8 mouse cellular contexts compared by ENCODE assay signal in genomic region chr6:30336912-30337311, GRCm38 (mm10). TPM values are rescaled to one million over a fixed set of nuclear protein-coding genes. Genes with fewer than 3 reads are reported as not detected.
A peak's percentile ranks its signal among the peaks of the same experiment; 100 is the strongest.
DNase-seq lines count a peak whose midpoint lies in the region; ATAC-seq and TF ChIP-seq lines count a peak whose summit lies in the region.

No protein-coding gene starts in this region.

- no peak; the same call in 1 of the 2 replicates for TF ChIP-seq CTCF in hindbrain, postnatal 0 days (IDR thresholded peaks at IDR 0.05; ENCODE audit: low read depth)

- WGBS in hindbrain, postnatal 0 days: 22% methylated on average over 5 of the region's 5 CpGs
- 52% methylated on average over 5 of the region's 5 CpGs for WGBS in hindbrain, embryonic 11.5 days
- 29% methylated on average over 5 of the region's 5 CpGs for WGBS in heart, embryonic 10.5 days
- WGBS in kidney, embryonic 16.5 days: 26% methylated on average over 5 of the region's 5 CpGs

- peak; percentile 14 for DNase-seq in hindbrain, postnatal 0 days (ENCODE audit: low spot score)
- DNase-seq in hindbrain, embryonic 11.5 days (ENCODE audit: low spot score): no peak
- DNase-seq in adrenal gland, adult 2 months: peak; percentile 67
- no peak for DNase-seq in heart, embryonic 10.5 days (ENCODE audit: low spot score)
- peak; percentile 93 for DNase-seq in lung, postnatal 10 days
- peak; percentile 71 to 72 for DNase-seq in spleen, postnatal 36 days (ENCODE audit: low spot score in 2 of 2)
- no peak for DNase-seq in cerebellum, adult 11 months

- no peak for ATAC-seq in hindbrain, postnatal 0 days
- no peak for ATAC-seq in hindbrain, embryonic 11.5 days (ENCODE audit: low FRiP score)
- ATAC-seq in kidney, embryonic 16.5 days (ENCODE audit: low FRiP score, low TSS enrichment): peak; percentile 80

- H3K27me3 ChIP-seq in hindbrain, postnatal 0 days (ENCODE audit: insufficient read depth, low read length): no peaks in the 10 kb centered on the region
- H3K27me3 ChIP-seq in hindbrain, embryonic 11.5 days (ENCODE audit: control insufficient read depth, insufficient read depth, low read length): no peaks in the 10 kb centered on the region
- no peaks in the 10 kb centered on the region for H3K27me3 ChIP-seq in heart, embryonic 10.5 days (ENCODE audit: insufficient read depth, poor library complexity, severe bottlenecking)
- no peaks in the 10 kb centered on the region for H3K27me3 ChIP-seq in kidney, embryonic 16.5 days (ENCODE audit: insufficient read depth, low read length)

- no peak overlapping the region for H3K9ac ChIP-seq in hindbrain, postnatal 0 days (replicated peaks; ENCODE audit: low read length)
- H3K9ac ChIP-seq in hindbrain, embryonic 11.5 days (ENCODE audit: low read depth, low read length): no peak overlapping the region
- no peak overlapping the region for H3K9ac ChIP-seq in kidney, embryonic 16.5 days (replicated peaks; ENCODE audit: low read length)

- no peak overlapping the region for H3K27ac ChIP-seq in hindbrain, postnatal 0 days
- no peak overlapping the region for H3K27ac ChIP-seq in hindbrain, embryonic 11.5 days (ENCODE audit: low read depth, low read length)
- H3K27ac ChIP-seq in heart, embryonic 10.5 days: 0 out of 2 replicates have a peak overlapping the region, but pooled peaks have one; percentile 42
- H3K27ac ChIP-seq in kidney, embryonic 16.5 days (ENCODE audit: low read length): peak overlapping the region; percentile 56

- H3K4me3 ChIP-seq in hindbrain, postnatal 0 days (ENCODE audit: low read length): no peak overlapping the region
- H3K4me3 ChIP-seq in hindbrain, embryonic 11.5 days (ENCODE audit: low read depth, low read length): no peak overlapping the region
- H3K4me3 ChIP-seq in heart, embryonic 10.5 days: no peak overlapping the region; the same call in 1 of the 2 replicates
- no peak overlapping the region for H3K4me3 ChIP-seq in kidney, embryonic 16.5 days (ENCODE audit: low read length)

- H3K4me2 ChIP-seq in hindbrain, postnatal 0 days (ENCODE audit: low read depth, low read length): no peak overlapping the region
- H3K4me2 ChIP-seq in hindbrain, embryonic 11.5 days (replicated peaks; ENCODE audit: low read depth, low read length): no peak overlapping the region
- peak overlapping the region; percentile 19; the same call in 1 of the 2 replicates for H3K4me2 ChIP-seq in kidney, embryonic 16.5 days (replicated peaks; ENCODE audit: low read depth, low read length)

- no peaks in the 10 kb centered on the region for H3K9me3 ChIP-seq in hindbrain, postnatal 0 days (ENCODE audit: low read length)
- H3K9me3 ChIP-seq in hindbrain, embryonic 11.5 days (ENCODE audit: control insufficient read depth, low read length): no peaks in the 10 kb centered on the region
- no peaks in the 10 kb centered on the region for H3K9me3 ChIP-seq in heart, embryonic 10.5 days
- H3K9me3 ChIP-seq in kidney, embryonic 16.5 days (ENCODE audit: low read length): no peaks in the 10 kb centered on the region

- no peaks in the 10 kb centered on the region for H3K36me3 ChIP-seq in hindbrain, postnatal 0 days (ENCODE audit: insufficient read depth, low read length)
- H3K36me3 ChIP-seq in hindbrain, embryonic 11.5 days (ENCODE audit: control insufficient read depth, insufficient read depth, low read length): no peaks in the 10 kb centered on the region
- no peaks in the 10 kb centered on the region for H3K36me3 ChIP-seq in heart, embryonic 10.5 days
- no peaks in the 10 kb centered on the region for H3K36me3 ChIP-seq in kidney, embryonic 16.5 days (ENCODE audit: insufficient read depth, low read length)

- no peaks in the 10 kb centered on the region for H3K4me1 ChIP-seq in hindbrain, postnatal 0 days (ENCODE audit: insufficient read depth, low read length)
- H3K4me1 ChIP-seq in hindbrain, embryonic 11.5 days (replicated peaks; ENCODE audit: control insufficient read depth, insufficient read depth, low read length): no peaks in the 10 kb centered on the region
- H3K4me1 ChIP-seq in heart, embryonic 10.5 days: peaks cover 24% of the 10 kb centered on the region
- H3K4me1 ChIP-seq in kidney, embryonic 16.5 days (ENCODE audit: insufficient read depth, low read length): peaks cover 7% of the 10 kb centered on the region

RNA-seq across cellular contexts. Expression of gene Ube2h, which starts 32.6 kb away (rescaled TPM):
- 42.1 and 43.9 TPM in 2 replicates for total RNA-seq in hindbrain, postnatal 0 days (2014; rRNA removed)
- 40.3 and 41.6 TPM in 2 replicates for polyA plus RNA-seq in hindbrain, postnatal 0 days (2015; fragmentation: Nextera tagmentation; extraction: Ambion mirVana)
- polyA plus RNA-seq in hindbrain, embryonic 11.5 days (2014; fragmentation: Nextera tagmentation; extraction: Ambion mirVana): 54.9 and 56.1 TPM in 2 replicates
- 100 to 1,000 TPM in 1 of 2 experiments, 10 to 100 TPM in 1; 94.9 to 150 TPM for total RNA-seq in adrenal gland, adult 2 months (2021)
- polyA plus RNA-seq in adrenal gland, adult 2 months (2012; rRNA removed): 129 and 162 TPM in 2 replicates
- polyA plus RNA-seq in heart, embryonic 10.5 days (2016; fragmentation: Nextera tagmentation; extraction: Ambion mirVana): 49.6 and 51.7 TPM in 2 replicates
- polyA plus RNA-seq in kidney, embryonic 16.5 days (2015; fragmentation: Nextera tagmentation; extraction: Ambion mirVana): 53.7 and 55.5 TPM in 2 replicates

RNA-seq across cellular contexts. Expression of gene Zc3hc1, which starts 53.9 kb away (rescaled TPM):
- 42.7 and 54.2 TPM in 2 replicates for total RNA-seq in hindbrain, postnatal 0 days (2014; rRNA removed)
- 56.5 and 59.6 TPM in 2 replicates for polyA plus RNA-seq in hindbrain, postnatal 0 days (2015; fragmentation: Nextera tagmentation; extraction: Ambion mirVana)
- polyA plus RNA-seq in hindbrain, embryonic 11.5 days (2014; fragmentation: Nextera tagmentation; extraction: Ambion mirVana): 69.3 and 79.1 TPM in 2 replicates
- total RNA-seq in adrenal gland, adult 2 months (2021): 10 to 100 TPM; 19.6 to 21.7 TPM
- polyA plus RNA-seq in adrenal gland, adult 2 months (2012; rRNA removed): 16.9 and 18.1 TPM in 2 replicates
- 55.6 and 71.2 TPM in 2 replicates for polyA plus RNA-seq in heart, embryonic 10.5 days (2016; fragmentation: Nextera tagmentation; extraction: Ambion mirVana)
- polyA plus RNA-seq in kidney, embryonic 16.5 days (2015; fragmentation: Nextera tagmentation; extraction: Ambion mirVana): 69.8 and 71.7 TPM in 2 replicates

Comparison
In these comparisons a context has a peak if more than half of its experiments do, and no peak if none do; other contexts are left out.
1. DNase-seq: peak in hindbrain, postnatal 0 days (single experiment), adrenal gland, adult 2 months (single experiment), lung, postnatal 10 days (single experiment) and spleen, postnatal 36 days (2 of 2); none in hindbrain, embryonic 11.5 days (single experiment), heart, embryonic 10.5 days (single experiment) and cerebellum, adult 11 months (single experiment).
2. H3K27ac ChIP-seq: peak in heart, embryonic 10.5 days (single experiment) and kidney, embryonic 16.5 days (single experiment); none in hindbrain, postnatal 0 days (single experiment) and hindbrain, embryonic 11.5 days (single experiment).